ENCODE assay signal across 8 mouse cellular contexts in genomic region chr4:152010091-152010706, GRCm38 (mm10). TPM values are rescaled to one million over a fixed set of nuclear protein-coding genes. Genes with fewer than 3 reads are reported as not detected.
DNase-seq lines count a peak whose midpoint lies in the region; ATAC-seq and TF ChIP-seq lines count a peak whose summit lies in the region.

No protein-coding gene starts in this region.

- peak overlapping the region; percentile 100 for H3K4me2 ChIP-seq in limb, embryonic 15.5 days
- H3K4me2 ChIP-seq in midbrain, postnatal 0 days (ENCODE audit: low read depth, low read length, poor library complexity, severe bottlenecking): peak overlapping the region; percentile 99

- H3K27ac ChIP-seq in hindbrain, embryonic 10.5 days: peak overlapping the region; percentile 84
- H3K27ac ChIP-seq in limb, embryonic 15.5 days: peak overlapping the region; percentile 95
- no peak overlapping the region for H3K27ac ChIP-seq in midbrain, postnatal 0 days (ENCODE audit: low read depth, low read length)

- peaks cover 31% of the 10 kb centered on the region for H3K27me3 ChIP-seq in hindbrain, embryonic 10.5 days (ENCODE audit: insufficient read depth, poor library complexity, severe bottlenecking)
- H3K27me3 ChIP-seq in limb, embryonic 15.5 days: no peaks in the 10 kb centered on the region
- peaks cover 21% of the 10 kb centered on the region for H3K27me3 ChIP-seq in midbrain, postnatal 0 days (ENCODE audit: insufficient read depth, low read length)

- peaks cover 58% of the 10 kb centered on the region for H3K4me1 ChIP-seq in hindbrain, embryonic 10.5 days (replicated peaks)
- peaks cover 50% of the 10 kb centered on the region for H3K4me1 ChIP-seq in limb, embryonic 15.5 days
- H3K4me1 ChIP-seq in midbrain, postnatal 0 days (ENCODE audit: insufficient read depth, low read length): peaks cover 11% of the 10 kb centered on the region; the same call in 1 of the 2 replicates

- DNase-seq in embryo, embryonic 10 days (ENCODE audit: low spot score): peak; percentile 50
- DNase-seq in embryo, embryonic 9.5 days (ENCODE audit: extremely low spot score): no peak
- peak; percentile 79 for DNase-seq in R1 (ENCODE audit: low read depth, low spot score)
- DNase-seq in fibroblast of lung, adult 2 months (ENCODE audit: low read depth): peak; percentile 90
- peak; percentile 30 for DNase-seq in hindbrain, embryonic 10.5 days (ENCODE audit: low spot score)
- no peak for DNase-seq in midbrain, postnatal 0 days (ENCODE audit: low spot score)
- no peak for DNase-seq in cerebellum, adult 8-10 months

- TF ChIP-seq CTCF in midbrain, postnatal 0 days (IDR thresholded peaks at IDR 0.05): no peak

- 4% methylated on average over 10 of the region's 10 CpGs for WGBS in hindbrain, embryonic 10.5 days
- 1% methylated on average over 10 of the region's 10 CpGs for WGBS in limb, embryonic 15.5 days
- WGBS in midbrain, postnatal 0 days: 1% methylated on average over 10 of the region's 10 CpGs

- H3K9me3 ChIP-seq in hindbrain, embryonic 10.5 days: no peaks in the 10 kb centered on the region
- no peaks in the 10 kb centered on the region for H3K9me3 ChIP-seq in limb, embryonic 15.5 days
- H3K9me3 ChIP-seq in midbrain, postnatal 0 days (ENCODE audit: low read length): no peaks in the 10 kb centered on the region

- 0 out of 2 replicates have a peak, but pooled peaks have one; percentile 7 for ATAC-seq in limb, embryonic 15.5 days (ENCODE audit: insufficient number of reproducible peaks, low FRiP score, low TSS enrichment, low read depth)
- ATAC-seq in midbrain, postnatal 0 days (ENCODE audit: low FRiP score): no peak

- H3K36me3 ChIP-seq in hindbrain, embryonic 10.5 days: peaks cover 31% of the 10 kb centered on the region
- H3K36me3 ChIP-seq in limb, embryonic 15.5 days: peaks cover 31% of the 10 kb centered on the region
- peaks cover 6% of the 10 kb centered on the region for H3K36me3 ChIP-seq in midbrain, postnatal 0 days (ENCODE audit: insufficient read depth, low read length)

- peak overlapping the region; percentile 72 for H3K4me3 ChIP-seq in hindbrain, embryonic 10.5 days
- H3K4me3 ChIP-seq in limb, embryonic 15.5 days: peak overlapping the region; percentile 92
- H3K4me3 ChIP-seq in midbrain, postnatal 0 days (ENCODE audit: low read depth, low read length): peak overlapping the region; percentile 58

- peak overlapping the region; percentile 65; the same call in 1 of the 2 replicates for H3K9ac ChIP-seq in limb, embryonic 15.5 days
- peak overlapping the region; percentile 64; the same call in 1 of the 2 replicates for H3K9ac ChIP-seq in midbrain, postnatal 0 days (replicated peaks; ENCODE audit: low read length, poor library complexity, severe bottlenecking)

RNA-seq across cellular contexts. Expression of gene Klhl21, which starts 1.6 kb away (rescaled TPM):
- polyA plus RNA-seq in hindbrain, embryonic 10.5 days (2016; fragmentation: Nextera tagmentation; extraction: Ambion mirVana): 7.7 and 8.7 TPM in 2 replicates
- 16.2 and 19.7 TPM in 2 replicates for polyA plus RNA-seq in limb, embryonic 15.5 days (2015; fragmentation: Nextera tagmentation; extraction: Ambion mirVana)
- 9.0 and 13.2 TPM in 2 replicates for total RNA-seq in midbrain, postnatal 0 days (2014; rRNA removed)
- 3.5 and 4.1 TPM in 2 replicates for polyA plus RNA-seq in midbrain, postnatal 0 days (2015; fragmentation: Nextera tagmentation; extraction: Ambion mirVana)

RNA-seq across cellular contexts. Expression of gene Phf13, which starts 14.1 kb away (rescaled TPM):
- 30.7 TPM in 2 replicates for polyA plus RNA-seq in hindbrain, embryonic 10.5 days (2016; fragmentation: Nextera tagmentation; extraction: Ambion mirVana)
- 28.4 and 34.2 TPM in 2 replicates for polyA plus RNA-seq in limb, embryonic 15.5 days (2015; fragmentation: Nextera tagmentation; extraction: Ambion mirVana)
- 17.2 and 18.3 TPM in 2 replicates for total RNA-seq in midbrain, postnatal 0 days (2014; rRNA removed)
- polyA plus RNA-seq in midbrain, postnatal 0 days (2015; fragmentation: Nextera tagmentation; extraction: Ambion mirVana): 16.6 and 17.1 TPM in 2 replicates

RNA-seq across cellular contexts. Expression of gene Zbtb48, which starts 17.3 kb away (rescaled TPM):
- 23.3 and 25.9 TPM in 2 replicates for polyA plus RNA-seq in hindbrain, embryonic 10.5 days (2016; fragmentation: Nextera tagmentation; extraction: Ambion mirVana)
- polyA plus RNA-seq in limb, embryonic 15.5 days (2015; fragmentation: Nextera tagmentation; extraction: Ambion mirVana): 17.2 and 19.5 TPM in 2 replicates
- total RNA-seq in midbrain, postnatal 0 days (2014; rRNA removed): 7.8 and 8.9 TPM in 2 replicates
- polyA plus RNA-seq in midbrain, postnatal 0 days (2015; fragmentation: Nextera tagmentation; extraction: Ambion mirVana): 17.0 and 20.6 TPM in 2 replicates

RNA-seq across cellular contexts. Expression of gene Thap3, which starts 21.4 kb away (rescaled TPM):
- 34.5 and 36.2 TPM in 2 replicates for polyA plus RNA-seq in hindbrain, embryonic 10.5 days (2016; fragmentation: Nextera tagmentation; extraction: Ambion mirVana)
- 45.6 and 50.9 TPM in 2 replicates for polyA plus RNA-seq in limb, embryonic 15.5 days (2015; fragmentation: Nextera tagmentation; extraction: Ambion mirVana)
- 13.8 and 21.1 TPM in 2 replicates for total RNA-seq in midbrain, postnatal 0 days (2014; rRNA removed)
- 42.7 and 45.7 TPM in 2 replicates for polyA plus RNA-seq in midbrain, postnatal 0 days (2015; fragmentation: Nextera tagmentation; extraction: Ambion mirVana)

RNA-seq across cellular contexts. Expression of gene Tas1r1, which starts 28.2 kb away (rescaled TPM):
- polyA plus RNA-seq in hindbrain, embryonic 10.5 days (2016; fragmentation: Nextera tagmentation; extraction: Ambion mirVana): 0.65 and 0.67 TPM in 2 replicates
- polyA plus RNA-seq in limb, embryonic 15.5 days (2015; fragmentation: Nextera tagmentation; extraction: Ambion mirVana): 0.81 and 1.7 TPM in 2 replicates
- 0.11 and 1.5 TPM in 2 replicates for total RNA-seq in midbrain, postnatal 0 days (2014; rRNA removed)
- polyA plus RNA-seq in midbrain, postnatal 0 days (2015; fragmentation: Nextera tagmentation; extraction: Ambion mirVana): 1.6 TPM in 2 replicates

Comparison
In these comparisons a context has a peak if more than half of its experiments do, and no peak if none do; other contexts are left out.
1. DNase-seq: peak in embryo, embryonic 10 days (single experiment), R1 (single experiment), fibroblast of lung, adult 2 months (single experiment) and hindbrain, embryonic 10.5 days (single experiment); none in embryo, embryonic 9.5 days (single experiment), midbrain, postnatal 0 days (single experiment) and cerebellum, adult 8-10 months (single experiment).
2. Peak in every context shown above with its lines, with median percentiles within 50 percentile points of each other: H3K4me3 ChIP-seq.